Mouse (Mus musculus): ENCODE results near the gene Myo1f.

Gene Myo1f

GRCm38 (mm10) chr17:33555223-33555855, at the start of gene Myo1f:
Myo1f (plus strand) TSS chr17:33555707.
- DNase-seq (ENCODE audit: low read depth in 1 of 2, low spot score in 2 of 2): peak; percentile 62 to 75

GRCm38 (mm10) chr17:33508386-33508785, 47.1 kb upstream of the Myo1f start:
- no peak for DNase-seq (ENCODE audit: low read depth in 1 of 2, low spot score in 2 of 2)

GRCm38 (mm10) chr17:33510172-33510571, 45.3 kb upstream of the Myo1f start:
- DNase-seq (ENCODE audit: low read depth in 1 of 2, low spot score in 2 of 2): no peak

GRCm38 (mm10) chr17:33512441-33513415, 42.8 kb upstream of the Myo1f start:
- DNase-seq (ENCODE audit: low read depth in 1 of 2, low spot score in 2 of 2): no peak

- no peak for DNase-seq (ENCODE audit: low read depth in 1 of 2, low spot score in 2 of 2)
Observed at GRCm38 (mm10) chr17:33513874-33514273, 41.6 kb upstream of the Myo1f start.

GRCm38 (mm10) chr17:33520366-33520765, 35.1 kb upstream of the Myo1f start:
- no peak for DNase-seq (ENCODE audit: low read depth in 1 of 2, low spot score in 2 of 2)

GRCm38 (mm10) chr17:33523431-33523917, 32.0 kb upstream of the Myo1f start:
- DNase-seq (ENCODE audit: low read depth in 1 of 2, low spot score in 2 of 2): no peak

GRCm38 (mm10) chr17:33523918-33524755, 31.4 kb upstream of the Myo1f start, which contains the start of gene Adamts10:
Adamts10 (plus strand) TSS chr17:33524204.
- DNase-seq (ENCODE audit: low read depth in 1 of 2, low spot score in 2 of 2): peak in 1 of 2 experiments; percentile 13

- DNase-seq (ENCODE audit: low read depth in 1 of 2, low spot score in 2 of 2): no peak
Observed at GRCm38 (mm10) chr17:33524806-33525373, 30.6 kb upstream of the Myo1f start.

- DNase-seq (ENCODE audit: low read depth in 1 of 2, low spot score in 2 of 2): no peak
Observed at GRCm38 (mm10) chr17:33526506-33526905, 29.0 kb upstream of the Myo1f start.

- DNase-seq (ENCODE audit: low read depth in 1 of 2, low spot score in 2 of 2): no peak
Observed at GRCm38 (mm10) chr17:33539106-33539675, 16.3 kb upstream of the Myo1f start.

- DNase-seq (ENCODE audit: low read depth in 1 of 2, low spot score in 2 of 2): no peak
Observed at GRCm38 (mm10) chr17:33539878-33540277, 15.6 kb upstream of the Myo1f start.

- DNase-seq (ENCODE audit: low read depth in 1 of 2, low spot score in 2 of 2): no peak
Observed at GRCm38 (mm10) chr17:33549212-33549611, 6.3 kb upstream of the Myo1f start.

- DNase-seq (ENCODE audit: low read depth in 1 of 2, low spot score in 2 of 2): no peak
Observed at GRCm38 (mm10) chr17:33550388-33550787, 5.1 kb upstream of the Myo1f start.

GRCm38 (mm10) chr17:33552113-33552512, 3.4 kb upstream of the Myo1f start:
- DNase-seq (ENCODE audit: low read depth in 1 of 2, low spot score in 2 of 2): no peak

GRCm38 (mm10) chr17:33552964-33553363, 2.5 kb upstream of the Myo1f start:
- peak in 1 of 2 experiments; percentile 22 for DNase-seq (ENCODE audit: low read depth in 1 of 2, low spot score in 2 of 2)

GRCm38 (mm10) chr17:33554536-33554935, 971 bp upstream of the Myo1f start:
- no peak for DNase-seq (ENCODE audit: low read depth in 1 of 2, low spot score in 2 of 2)

GRCm38 (mm10) chr17:33557922-33558321, 2.4 kb downstream of the Myo1f start:
- no peak for DNase-seq (ENCODE audit: low read depth in 1 of 2, low spot score in 2 of 2)

GRCm38 (mm10) chr17:33563527-33564076, 8.1 kb downstream of the Myo1f start:
- peak; percentile 61 to 65 for DNase-seq (ENCODE audit: low read depth in 1 of 2, low spot score in 2 of 2)

GRCm38 (mm10) chr17:33564599-33564998, 9.1 kb downstream of the Myo1f start:
- DNase-seq (ENCODE audit: low read depth in 1 of 2, low spot score in 2 of 2): peak in 1 of 2 experiments; percentile 17

Data from monocyte, adult 2 months (primary cell).